Mouse (Mus musculus) heart, postnatal 0 days (tissue): Measurements from ENCODE around the gene Patj.

Experiments
- CTCF ChIP-seq: IDR thresholded peaks from 2 replicates; pipeline ENCODE4 v1.5.1; 2016; ENCODE audit warnings: antibody characterized with exemption, control low read depth, low read depth
- EP300 ChIP-seq: IDR thresholded peaks from 2 replicates; pipeline ENCODE4 v1.6.1; 2016; ENCODE audit warnings: antibody characterized with exemption, low read depth

GRCm38 (mm10) chr4:98622996-98623673, 227.6 kb downstream of the Patj start:
- TF ChIP-seq EP300 = no peak
- peak; percentile 32; the same call in 1 of the 2 replicates for TF ChIP-seq CTCF
